Mouse (Mus musculus) forebrain, embryonic 14.5 days (tissue): ENCODE results near the gene Sod1. TPM values are rescaled to one million over a fixed set of nuclear protein-coding genes. Genes with fewer than 3 reads are reported as not detected.

Experiments used
- ATAC-seq: fragments of 200-750 bp; cut with Nextera tagmentation; 2 replicates; pipeline ENCODE4 v1.8.0; 2017; ENCODE audit warnings: mild to moderate bottlenecking, moderate library complexity
- DNase-seq: peaks from one replicate; pipeline ENCODE4 v3.0.0-alpha.2; 2015; ENCODE audit warnings: low spot score
- H3K27ac ChIP-seq: fragments of 300-500 bp; sonication (generic); 2 replicates; pipeline ENCODE4 v1.5.1; 2014; ENCODE audit warnings: low read depth, mild to moderate bottlenecking, control low read depth, low read length, moderate library complexity
- H3K27me3 ChIP-seq: fragments of 300-500 bp; sonication (generic); replicated peaks from 2 replicates; pipeline ENCODE4 v1.6.1; 2014; ENCODE audit warnings: low read length, control low read depth, mixed read lengths; ENCODE audit not compliant: control insufficient read depth, insufficient read depth
- H3K36me3 ChIP-seq: fragments of 300-500 bp; sonication (generic); 2 replicates; pipeline ENCODE4 v1.6.1; 2014; ENCODE audit warnings: low read length, control low read depth; ENCODE audit not compliant: control insufficient read depth, insufficient read depth
- H3K4me1 ChIP-seq: fragments of 300-500 bp; sonication (generic); 2 replicates; pipeline ENCODE4 v1.6.1; 2014; ENCODE audit warnings: antibody characterized with exemption, low read length, control low read depth; ENCODE audit not compliant: control insufficient read depth, insufficient read depth
- H3K4me2 ChIP-seq: fragments of 300-500 bp; sonication (generic); 2 replicates; pipeline ENCODE4 v1.6.1; 2014; ENCODE audit warnings: mild to moderate bottlenecking, control low read depth, low read length
- H3K4me3 ChIP-seq: fragments of 300-500 bp; sonication (generic); 2 replicates; pipeline ENCODE4 v1.5.1; 2014; ENCODE audit warnings: low read depth, low read length, control low read depth
- H3K9ac ChIP-seq: fragments of 300-500 bp; sonication (generic); 2 replicates; pipeline ENCODE4 v1.6.1; 2014; ENCODE audit warnings: mild to moderate bottlenecking, low read length, control low read depth, moderate library complexity
- H3K9me3 ChIP-seq: fragments of 300-500 bp; sonication (generic); replicated peaks from 2 replicates; pipeline ENCODE4 v1.6.1; 2016; ENCODE audit warnings: low read length, control low read depth, mixed read lengths; ENCODE audit not compliant: control insufficient read depth
- WGBS: fragments of 180-500 bp; shearing (Covaris S2); extraction: QIAGEN DNeasy Blood & Tissue Kit; methylation state at CpG from one replicate; pipeline ENCODE4 v1.1.7; 2014; 5-methylcytosine and 5-hydroxymethylcytosine counted together
- polyA plus RNA-seq: library from polyadenylated mRNA; unstranded; fragments of >200 nt; fragmentation: Nextera tagmentation; extraction: Ambion mirVana; gene quantifications from 2 replicates; pipeline ENCODE4 v1.2.1, GENCODE M21; 2014

Gene Sod1
- polyA plus RNA-seq, 1 experiment from 2014 or later = 1,044 TPM

DNA sequence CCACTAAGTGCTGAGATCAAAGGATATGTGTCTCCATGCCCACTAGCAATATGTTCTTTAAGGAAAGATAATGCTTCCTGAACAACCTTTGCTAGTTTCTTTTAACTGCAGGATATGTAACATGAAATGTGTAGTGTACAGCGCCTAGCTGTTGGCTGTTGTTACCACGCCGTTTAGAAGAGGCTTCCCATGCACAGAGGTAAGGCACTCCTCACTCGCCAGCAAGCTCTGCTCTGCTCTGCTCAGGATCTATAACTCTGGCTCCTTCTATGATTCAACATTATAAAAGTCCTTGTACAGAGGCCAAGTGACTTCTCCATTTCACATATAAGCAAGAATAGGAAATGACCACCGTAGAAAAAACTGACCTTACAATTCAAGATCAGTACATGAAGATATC is 39.1 kb downstream of the Sod1 start:
- Histone ChIP-seq H3K4me3 (no peak overlapping the region), H3K9ac (no peak overlapping the region), H3K36me3 (peaks cover 53% of the 10 kb centered on the region), H3K27ac (no peak overlapping the region), H3K4me2 (no peak overlapping the region), H3K27me3 (no peaks in the 10 kb centered on the region), H3K9me3 (no peaks in the 10 kb centered on the region), H3K4me1 (no peaks in the 10 kb centered on the region)
- DNase-seq (no peak), ATAC-seq (no peak)
- WGBS = 94% methylated on average over 5 of the region's 5 CpGs

DNA sequence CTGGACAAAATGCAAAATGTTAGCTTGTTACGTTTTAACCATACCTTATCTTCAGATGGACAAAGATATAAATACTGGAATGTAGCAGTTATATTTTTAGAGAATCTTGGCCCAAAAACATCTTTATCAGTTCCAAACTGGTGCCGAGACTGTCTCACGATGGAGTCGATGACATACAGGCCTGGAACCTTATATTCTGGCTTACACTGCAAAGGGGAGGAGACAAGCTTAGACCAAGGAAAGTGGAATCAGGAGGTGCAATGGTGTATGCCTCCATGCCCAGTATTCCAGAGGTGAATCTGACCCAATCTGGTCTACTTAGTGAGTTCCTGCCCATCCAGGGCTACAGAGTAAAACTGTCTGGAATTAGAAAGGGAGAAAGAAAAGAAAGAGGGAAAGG is 39.5 kb downstream of the Sod1 start:
- Histone ChIP-seq H3K9me3 (no peaks in the 10 kb centered on the region), H3K4me1 (no peaks in the 10 kb centered on the region), H3K9ac (no peak overlapping the region), H3K27me3 (no peaks in the 10 kb centered on the region), H3K4me3 (no peak overlapping the region), H3K4me2 (no peak overlapping the region), H3K36me3 (peaks cover 53% of the 10 kb centered on the region), H3K27ac (no peak overlapping the region)
- no peak for ATAC-seq
- no peak for DNase-seq
- 94% methylated on average over 4 of the region's 4 CpGs for WGBS

DNA sequence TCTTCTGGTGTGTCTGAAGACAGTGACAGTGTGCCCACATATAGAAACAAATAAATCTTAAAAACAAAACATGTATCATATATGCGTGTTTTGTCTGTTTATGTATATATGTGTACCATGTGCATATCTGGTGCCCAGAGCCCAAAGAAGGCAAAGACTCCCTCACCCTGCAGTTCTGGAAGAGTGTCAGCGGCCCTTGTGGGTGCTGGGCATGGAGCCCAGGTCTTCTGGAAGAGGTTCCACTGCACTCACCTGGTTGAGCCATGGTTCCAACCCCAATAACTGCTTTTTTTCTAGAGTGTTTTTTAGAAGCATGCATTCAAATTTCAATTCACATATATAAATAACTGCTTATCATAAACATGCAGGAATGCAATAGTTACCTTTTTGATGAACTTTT is 41.2 kb downstream of the Sod1 start:
- Histone ChIP-seq H3K4me3 (no peak overlapping the region), H3K27ac (no peak overlapping the region), H3K4me1 (no peaks in the 10 kb centered on the region), H3K36me3 (peaks cover 43% of the 10 kb centered on the region), H3K27me3 (no peaks in the 10 kb centered on the region), H3K9me3 (no peaks in the 10 kb centered on the region), H3K9ac (no peak overlapping the region), H3K4me2 (no peak overlapping the region)
- no peak for ATAC-seq
- WGBS = 96% methylated on average over 2 of the region's 2 CpGs
- no peak for DNase-seq

DNA sequence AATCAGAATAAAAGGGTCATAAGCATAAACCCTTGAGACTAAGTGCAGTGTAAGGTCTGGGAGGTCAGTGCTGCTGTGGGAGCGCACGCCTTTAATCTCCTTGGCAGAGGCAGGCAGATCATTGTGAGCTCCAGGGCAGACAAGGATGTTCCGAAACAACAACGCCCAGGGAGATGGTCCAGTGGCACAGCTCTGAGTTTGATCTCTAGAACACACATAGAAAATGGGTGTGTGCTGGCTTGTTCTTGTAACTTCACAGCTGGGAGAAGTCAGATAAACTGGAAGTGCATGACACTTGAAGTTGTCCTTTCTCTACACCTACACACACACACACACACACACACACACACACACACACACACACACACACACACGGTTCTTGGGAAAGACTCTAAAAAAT is 43.5 kb downstream of the Sod1 start:
- no peak overlapping the region for H3K27ac ChIP-seq
- no peaks in the 10 kb centered on the region for H3K27me3 ChIP-seq
- H3K9me3 ChIP-seq = no peaks in the 10 kb centered on the region
- 91% methylated on average over 5 of the region's 5 CpGs for WGBS
- no peak for ATAC-seq
- H3K4me2 ChIP-seq = no peak overlapping the region
- DNase-seq = no peak
- no peak overlapping the region for H3K9ac ChIP-seq
- peaks cover 24% of the 10 kb centered on the region; the same call in 1 of the 2 replicates for H3K36me3 ChIP-seq
- H3K4me3 ChIP-seq = no peak overlapping the region
- no peaks in the 10 kb centered on the region for H3K4me1 ChIP-seq

DNA sequence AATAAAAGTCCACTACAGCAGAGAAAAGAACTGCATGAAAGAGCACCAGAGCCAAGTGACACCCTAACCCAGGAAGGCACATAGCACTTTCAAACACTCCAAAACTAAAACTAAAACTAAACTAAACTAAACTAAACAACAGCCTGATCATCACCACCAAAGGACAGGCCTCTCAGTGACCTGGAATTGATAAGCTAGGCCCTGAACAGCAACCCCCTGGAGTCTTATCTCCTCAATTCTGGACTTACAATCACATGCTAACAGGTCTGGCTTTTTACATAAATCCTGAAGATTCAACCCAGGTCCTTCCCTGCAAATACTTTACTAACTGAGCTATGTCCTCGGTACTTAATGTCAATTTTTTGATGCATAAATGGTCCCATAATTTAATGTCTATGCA is 44.6 kb downstream of the Sod1 start:
- H3K27me3 ChIP-seq = no peaks in the 10 kb centered on the region
- no peaks in the 10 kb centered on the region for H3K4me1 ChIP-seq
- H3K36me3 ChIP-seq = peaks cover 15% of the 10 kb centered on the region; the same call in 1 of the 2 replicates
- no peak for ATAC-seq
- 85% methylated on average over 1 of the region's 1 CpGs for WGBS
- no peak for DNase-seq
- H3K4me2 ChIP-seq = no peak overlapping the region
- no peaks in the 10 kb centered on the region for H3K9me3 ChIP-seq
- no peak overlapping the region for H3K9ac ChIP-seq
- H3K27ac ChIP-seq = no peak overlapping the region
- no peak overlapping the region for H3K4me3 ChIP-seq

DNA sequence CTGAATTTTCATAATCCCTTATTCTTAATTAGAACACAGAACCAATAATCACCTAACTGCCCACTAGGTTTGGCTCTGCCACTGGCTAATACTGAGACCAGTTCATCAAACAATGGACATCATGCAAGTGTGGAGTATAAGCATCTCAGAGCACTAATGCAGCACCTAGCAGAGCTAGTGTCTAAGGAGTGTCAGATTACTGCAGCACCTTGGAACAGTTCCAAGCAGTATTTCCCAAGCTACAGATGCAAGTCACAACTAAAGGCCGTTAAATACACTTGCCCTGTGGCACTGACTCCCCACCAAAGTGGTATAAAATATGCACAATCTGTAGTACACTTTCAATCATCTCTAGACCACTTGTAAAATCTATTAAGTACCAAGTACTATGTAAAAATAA is 46.0 kb downstream of the Sod1 start:
- ATAC-seq (no peak), DNase-seq (peak; percentile 30)

DNA sequence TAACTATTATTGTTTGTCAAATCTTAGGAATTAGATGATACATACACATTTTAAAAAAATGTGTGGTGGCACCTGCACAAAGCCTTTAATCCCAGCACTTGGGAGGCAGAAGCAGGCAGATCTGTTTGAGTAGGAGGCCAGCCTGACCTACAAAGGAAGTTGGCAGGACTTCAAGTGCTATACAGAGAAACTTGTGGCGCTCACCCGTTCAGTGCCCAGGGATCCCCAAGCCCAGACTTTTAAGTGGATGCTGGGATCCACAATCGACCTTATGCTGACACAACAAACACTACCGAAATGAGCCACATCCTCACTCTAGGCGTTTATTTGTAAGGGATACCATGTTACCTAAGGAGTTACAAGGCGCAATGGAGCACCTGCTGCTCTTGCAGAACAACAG is 55.0 kb downstream of the Sod1 start:
- 74% methylated on average over 6 of the region's 6 CpGs for whole genome bisulfite sequencing

More for the DNA sequence above, 46.0 kb downstream of the Sod1 start:
- H3K36me3 ChIP-seq = peaks cover 7% of the 10 kb centered on the region; the same call in 1 of the 2 replicates
- no peak overlapping the region for H3K9ac ChIP-seq
- H3K27me3 ChIP-seq = no peaks in the 10 kb centered on the region
- no peak overlapping the region for H3K27ac ChIP-seq
- H3K4me1 ChIP-seq = no peaks in the 10 kb centered on the region
- 5% methylated on average over 1 of the region's 1 CpGs for WGBS
- no peak overlapping the region for H3K4me3 ChIP-seq
- no peak overlapping the region for H3K4me2 ChIP-seq
- H3K9me3 ChIP-seq = no peaks in the 10 kb centered on the region

More for the DNA sequence above, 55.0 kb downstream of the Sod1 start:
- ATAC-seq = no peak
- no peak overlapping the region for H3K4me3 ChIP-seq
- no peak overlapping the region for H3K27ac ChIP-seq
- no peak overlapping the region for H3K9ac ChIP-seq
- no peaks in the 10 kb centered on the region for H3K9me3 ChIP-seq
- H3K4me2 ChIP-seq = no peak overlapping the region
- no peaks in the 10 kb centered on the region for H3K36me3 ChIP-seq
- no peaks in the 10 kb centered on the region for H3K27me3 ChIP-seq
- no peak for DNase-seq
- peaks cover 7% of the 10 kb centered on the region for H3K4me1 ChIP-seq

Other genes starting within 250 kb of the Sod1 start
- gene Tiam1, start 77.0 kb upstream of the Sod1 start, polyA plus RNA-seq = 22.4 and 31.9 TPM in 2 replicates
- 13.1 and 18.0 TPM in 2 replicates for gene Scaf4, start 63.7 kb downstream of the Sod1 start, polyA plus RNA-seq
- 10.6 and 10.7 TPM in 2 replicates for gene Hunk, start 165.3 kb downstream of the Sod1 start, polyA plus RNA-seq